Mouse (Mus musculus) CH12.LX (cell line): ENCODE results near the gene Glt8d2. TPM values are rescaled to one million over a fixed set of nuclear protein-coding genes. Genes with fewer than 3 reads are reported as not detected.

Experiments used
- DNase-seq: peaks from one replicate; pipeline ENCODE4 v3.0.0-alpha.2; 2013; ENCODE audit errors: extremely low read depth
- H3K27ac ChIP-seq: 2 replicates; pipeline ENCODE4 v1.5.1; 2012; ENCODE audit warnings: low read depth, mild to moderate bottlenecking, control low read depth, moderate library complexity; ENCODE audit not compliant: insufficient read depth
- H3K27me3 ChIP-seq: replicated peaks from 2 replicates; pipeline ENCODE3; 2012; ENCODE audit warnings: inconsistent platforms
- H3K36me3 ChIP-seq, 2 experiments: replicated peaks in 1 of 2; 2 replicates each; pipeline versions ENCODE3 to v1.6.1; 2012; ENCODE audit warnings: inconsistent platforms in 1 of 2, low read length in 1 of 2, mild to moderate bottlenecking in 1 of 2, mixed read lengths in 1 of 2, moderate library complexity in 1 of 2; ENCODE audit not compliant: control insufficient read depth in 1 of 2, insufficient read depth in 1 of 2
- H3K4me1 ChIP-seq, 2 experiments: 2 replicates each; pipeline ENCODE4 v1.6.1; 2012; ENCODE audit warnings: inconsistent platforms in 1 of 2, moderate library complexity in 1 of 2; ENCODE audit not compliant: insufficient read depth in 2 of 2, control insufficient read depth in 1 of 2
- H3K4me2 ChIP-seq: 2 replicates; pipeline ENCODE4 v1.6.1; 2012; ENCODE audit warnings: low read depth, mild to moderate bottlenecking, control low read depth; ENCODE audit not compliant: poor library complexity, insufficient read depth, severe bottlenecking
- H3K4me3 ChIP-seq, 3 experiments: fragments of 150-350 bp in 1 of 3; sonication (generic) in 1 of 3; replicated peaks in 1 of 3; 2 replicates each; pipeline versions ENCODE3 to v1.5.1; 2011 to 2012; ENCODE audit warnings: low read depth in 2 of 3, low read length in 2 of 3, mild to moderate bottlenecking in 2 of 3, moderate library complexity in 2 of 3, control low read depth in 1 of 3, improper control_type of control experiment in 1 of 3, inconsistent platforms in 1 of 3, mixed read lengths in 1 of 3; ENCODE audit not compliant: poor library complexity in 1 of 3
- H3K79me2 ChIP-seq: replicated peaks from 2 replicates; pipeline ENCODE4 v1.6.1; 2012; ENCODE audit warnings: mild to moderate bottlenecking, moderate library complexity; ENCODE audit not compliant: control insufficient read depth, poor library complexity, insufficient read depth, severe bottlenecking; ENCODE audit errors: extremely low read depth
- H3K9ac ChIP-seq: 2 replicates; pipeline ENCODE4 v1.6.1; 2012; ENCODE audit warnings: low read depth, mild to moderate bottlenecking, control low read depth, moderate library complexity; ENCODE audit not compliant: insufficient read depth
- H3K9me3 ChIP-seq: replicated peaks from 2 replicates; pipeline ENCODE3; 2012; ENCODE audit warnings: low read length, inconsistent platforms, mixed read lengths
- CHD2 ChIP-seq: IDR thresholded peaks from 2 replicates; pipeline ENCODE4 v1.6.1; 2011; ENCODE audit warnings: low read length, improper control_type of control experiment
- ELF1 ChIP-seq: IDR thresholded peaks from 2 replicates; pipeline ENCODE4 v1.6.1; 2014; ENCODE audit warnings: low read depth, mild to moderate bottlenecking, inconsistent platforms, low read length, improper control_type of control experiment
- EP300 ChIP-seq: IDR thresholded peaks from 2 replicates; pipeline ENCODE4 v1.6.1; 2011; ENCODE audit warnings: low read length, improper control_type of control experiment
- GABPA ChIP-seq: IDR thresholded peaks from 2 replicates; pipeline ENCODE4 v1.6.1; 2012; ENCODE audit warnings: low read depth, low read length, improper control_type of control experiment, inconsistent platforms; ENCODE audit not compliant: insufficient replicate concordance
- HCFC1 ChIP-seq: IDR thresholded peaks from 2 replicates; pipeline ENCODE4 v1.6.1; 2012; ENCODE audit warnings: low read depth, mild to moderate bottlenecking, inconsistent platforms, low read length, improper control_type of control experiment
- IRF4 ChIP-seq: IDR thresholded peaks from 2 replicates; pipeline ENCODE4 v1.6.1; 2014; ENCODE audit warnings: low read depth, mild to moderate bottlenecking, inconsistent platforms, low read length, improper control_type of control experiment
- JUN ChIP-seq: IDR thresholded peaks from 2 replicates; pipeline ENCODE4 v1.6.1; 2011; ENCODE audit warnings: low read depth, mild to moderate bottlenecking, low read length, improper control_type of control experiment, moderate library complexity; ENCODE audit not compliant: insufficient read depth
- MAZ ChIP-seq: IDR thresholded peaks from 2 replicates; pipeline ENCODE4 v1.6.1; 2012; ENCODE audit warnings: low read depth, mild to moderate bottlenecking, inconsistent platforms, low read length, improper control_type of control experiment, moderate library complexity
- MXI1 ChIP-seq: IDR thresholded peaks from 2 replicates; pipeline ENCODE4 v1.6.1; 2011; ENCODE audit warnings: mild to moderate bottlenecking, low read depth, low read length, improper control_type of control experiment
- NELFE ChIP-seq: IDR thresholded peaks from 2 replicates; pipeline ENCODE4 v1.6.1; 2011; ENCODE audit warnings: low read depth, low read length, improper control_type of control experiment
- PAX5 ChIP-seq: IDR thresholded peaks from 2 replicates; pipeline ENCODE4 v1.6.1; 2012; ENCODE audit warnings: low read length, inconsistent platforms, mixed read lengths
- POLR2A ChIP-seq: IDR thresholded peaks from 2 replicates; pipeline ENCODE4 v1.6.1; 2011; ENCODE audit warnings: low read depth, mild to moderate bottlenecking, improper control_type of control experiment, low read length
- POLR2AphosphoS2 ChIP-seq: IDR thresholded peaks from 2 replicates; pipeline ENCODE4 v1.6.1; 2011; ENCODE audit warnings: low read depth, low read length, improper control_type of control experiment
- RAD21 ChIP-seq: IDR thresholded peaks from 2 replicates; pipeline ENCODE4 v1.6.1; 2011; ENCODE audit warnings: low read depth, mild to moderate bottlenecking, low read length, improper control_type of control experiment, moderate library complexity
- SMC3 ChIP-seq: IDR thresholded peaks from 2 replicates; pipeline ENCODE4 v1.6.1; 2011; ENCODE audit warnings: low read depth, low read length, improper control_type of control experiment
- TBP ChIP-seq: conservative IDR thresholded peaks from 2 replicates; pipeline ENCODE4 v1.6.1; 2011; ENCODE audit warnings: low read depth, low read length, improper control_type of control experiment
- TCF12 ChIP-seq: IDR thresholded peaks from 2 replicates; pipeline ENCODE4 v1.6.1; 2014; ENCODE audit warnings: low read depth, mild to moderate bottlenecking, inconsistent platforms, low read length, improper control_type of control experiment
- USF1 ChIP-seq: IDR thresholded peaks from 2 replicates; pipeline ENCODE4 v1.6.1; 2014; ENCODE audit warnings: low read depth, mild to moderate bottlenecking, inconsistent platforms, low read length, improper control_type of control experiment
- USF2 ChIP-seq: conservative IDR thresholded peaks from 2 replicates; pipeline ENCODE4 v1.6.1; 2011; ENCODE audit warnings: low read depth, low read length, improper control_type of control experiment
- ZC3H11A ChIP-seq: IDR thresholded peaks from 2 replicates; pipeline ENCODE4 v1.6.1; 2012; ENCODE audit warnings: low read depth, mild to moderate bottlenecking, inconsistent platforms, low read length, improper control_type of control experiment
- dilution Hi-C: fragments of 300-500 bp; cut with MboI; formaldehyde crosslinking; loops from 2 replicates; pipeline ENCODE4 v1.14.3; 2020; ENCODE audit warnings: low sequenced_read_pairs; ENCODE audit not compliant: extremely low pct_unique_long_range_greater_than_20kb, extremely low pct_ligation_motif_present
- in situ Hi-C: fragments of 300-500 bp; cut with MboI; formaldehyde crosslinking; loops from 3 replicates; pipeline ENCODE4 v1.14.3; 2019; ENCODE audit warnings: low sequenced_read_pairs, low pct_ligation_motif_present, low pct_unique_long_range_greater_than_20kb, mixed read lengths
- polyA plus RNA-seq: library from polyadenylated mRNA; unstranded; fragments of >175 nt; gene quantifications from 2 replicates; pipeline ENCODE4 v1.2.1, GENCODE M21; 2012; ENCODE audit warnings: low read depth; ENCODE audit not compliant: insufficient read length
- total RNA-seq, 2 experiments: library from RNA; depleted of rRNA; stranded (reverse); fragments of 300-350 nt in 1 of 2; fragments of >200 nt in 1 of 2; gene quantifications; 2 replicates each; pipeline ENCODE4 v1.2.3; 2012 to 2014

Glt8d2 gene
- total and polyA plus RNA-seq, 3 experiments = not detected

DNA sequence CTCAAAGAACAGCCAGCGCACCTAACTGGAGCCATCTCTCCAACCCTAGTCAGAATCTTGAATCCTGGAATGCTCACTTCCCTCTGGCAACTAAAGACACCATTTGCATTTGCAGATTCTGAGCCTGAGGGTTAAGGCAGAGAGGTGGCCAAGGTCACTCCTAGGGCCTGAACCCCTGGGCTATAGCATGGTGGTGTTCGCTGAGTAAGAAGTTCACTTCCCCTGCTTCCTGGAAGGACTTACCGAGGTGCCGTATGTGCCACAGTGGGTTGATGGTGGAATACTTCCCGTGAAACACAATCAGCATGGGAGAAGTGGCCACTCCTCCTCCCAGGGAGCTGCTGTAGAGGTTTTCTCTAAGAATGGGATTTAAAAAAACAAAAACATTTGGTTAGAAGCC lies 37.8 kb downstream of the Glt8d2 start:
- H3K36me3 ChIP-seq = peaks cover 5 to 23% of the 10 kb centered on the region in 2 experiments
- H3K79me2 ChIP-seq = no peaks in the 10 kb centered on the region
- no peak for DNase-seq
- H3K4me3 ChIP-seq = no peak overlapping the region
- H3K27ac ChIP-seq = no peak overlapping the region
- H3K9me3 ChIP-seq = no peaks in the 10 kb centered on the region
- H3K4me2 ChIP-seq = no peak overlapping the region
- in situ Hi-C loops (no loop called here), dilution Hi-C loops (no loop called here)
- TF ChIP-seq ZC3H11A (no peak), TCF12 (no peak), JUN (no peak), HCFC1 (no peak), POLR2A (no peak), MAZ (no peak)
- H3K27me3 ChIP-seq = no peaks in the 10 kb centered on the region
- no peaks in the 10 kb centered on the region for H3K4me1 ChIP-seq
- H3K9ac ChIP-seq = no peak overlapping the region

DNA sequence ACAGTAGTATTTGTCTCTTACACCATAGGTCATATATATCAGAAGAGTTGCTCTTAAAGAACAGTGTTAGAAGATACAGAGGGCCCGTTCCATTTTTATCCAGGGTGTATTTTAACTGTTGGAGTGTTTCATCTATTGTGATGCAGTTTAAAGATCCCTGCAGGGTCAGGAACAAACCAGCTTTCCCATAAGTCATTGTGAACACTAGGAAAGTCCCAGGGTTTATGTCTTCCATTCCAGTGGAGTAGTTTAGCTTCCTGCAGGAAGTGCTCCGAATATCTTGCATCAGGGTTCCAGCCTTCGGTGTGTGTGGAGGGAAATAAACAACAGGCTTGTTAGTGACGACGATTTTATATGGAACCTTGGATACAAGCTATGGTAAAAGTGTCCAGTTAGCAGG lies 39.2 kb downstream of the Glt8d2 start:
- Histone ChIP-seq H3K79me2 (no peaks in the 10 kb centered on the region), H3K4me3 (no peak overlapping the region), H3K27ac (no peak overlapping the region), H3K9ac (no peak overlapping the region), H3K9me3 (no peaks in the 10 kb centered on the region), H3K4me2 (no peak overlapping the region), H3K4me1 (no peaks in the 10 kb centered on the region), H3K36me3 (peaks cover 14 to 36% of the 10 kb centered on the region in 2 experiments), H3K27me3 (no peaks in the 10 kb centered on the region)
- no peak for DNase-seq
- TF ChIP-seq RAD21 (no peak), POLR2AphosphoS2 (no peak), MXI1 (no peak), NELFE (no peak), EP300 (no peak), IRF4 (no peak), ELF1 (no peak), ZC3H11A (no peak), GABPA (no peak), PAX5 (no peak), CHD2 (no peak), USF1 (no peak), TCF12 (no peak), JUN (no peak), TBP (no peak), SMC3 (no peak), USF2 (no peak)
- dilution Hi-C loops = no loop called here
- in situ Hi-C loops = no loop called here
